Mouse (Mus musculus) monocyte, adult 5-6 weeks (primary cell): ENCODE data around the gene Gm44790. TPM values are rescaled to one million over a fixed set of nuclear protein-coding genes. Genes with fewer than 3 reads are reported as not detected.

ENCODE experiments used
- ATAC-seq: fragments of 153-309, 156-312 bp; replicated peaks from 2 replicates; pipeline ENCODE4 v1.8.0; 2017; ENCODE audit warnings: mild to moderate bottlenecking; ENCODE audit not compliant: low TSS enrichment, insufficient number of reproducible peaks, severe bottlenecking, poor library complexity, low FRiP score
- total RNA-seq: library from RNA; stranded (forward); fragments of 200-1000, 200-491, 200-594 nt; gene quantifications from 3 replicates; pipeline ENCODE4 v1.2.3, GENCODE M21; 2017

Gm44790 gene
- total RNA-seq, 1 experiment from 2014 or later: 2.7 TPM

GRCm38 (mm10) chr6:86493469-86494263 is 67.2 kb downstream of the Gm44790 start:
- ATAC-seq: 0 out of 2 replicates have a peak, but pooled peaks have one; percentile 29

- no peak for ATAC-seq
Observed at GRCm38 (mm10) chr6:86494767-86495166, 68.3 kb downstream of the Gm44790 start.

Other genes with a start within 250 kb of the Gm44790 start
- 0.10 TPM in 1 of 3 replicates, not detected in the others for gene Tgfa, start 231.4 kb upstream of the Gm44790 start, total RNA-seq
- 10.1 to 17.5 TPM (median 14.1 TPM) in 3 replicates for gene Fam136a, start 61.0 kb upstream of the Gm44790 start, total RNA-seq
- gene Snrpg, start 55.4 kb upstream of the Gm44790 start, total RNA-seq: 46.0 to 69.5 TPM (median 61.3 TPM) in 3 replicates
- 31.6 to 40.4 TPM (median 36.6 TPM) in 3 replicates for gene Pcyox1, start 29.5 kb upstream of the Gm44790 start, total RNA-seq
- 51.4 to 98.7 TPM (median 74.8 TPM) in 3 replicates for gene Tia1, start 22.4 kb upstream of the Gm44790 start, total RNA-seq
- 43.0 to 51.5 TPM (median 49.7 TPM) in 3 replicates for gene C87436, start 11.7 kb downstream of the Gm44790 start, total RNA-seq
- gene Pcbp1, start 99.7 kb downstream of the Gm44790 start, total RNA-seq: 36.4 to 57.1 TPM (median 52.3 TPM) in 3 replicates
- 0.29 to 0.96 TPM in 2 of 3 replicates, not detected in the other for gene Asprv1, start 201.5 kb downstream of the Gm44790 start, total RNA-seq
- 87.4 to 128 TPM (median 90.9 TPM) in 3 replicates for gene Mxd1, start 242.5 kb downstream of the Gm44790 start, total RNA-seq